Mouse (Mus musculus) cerebellum, adult 18-20 months (tissue): ENCODE data around the gene Lmntd1.

Experiments used
- DNase-seq, 2 experiments: peaks; one replicate each; pipeline ENCODE4 v3.0.0; 2021

Lmntd1 gene

DNA sequence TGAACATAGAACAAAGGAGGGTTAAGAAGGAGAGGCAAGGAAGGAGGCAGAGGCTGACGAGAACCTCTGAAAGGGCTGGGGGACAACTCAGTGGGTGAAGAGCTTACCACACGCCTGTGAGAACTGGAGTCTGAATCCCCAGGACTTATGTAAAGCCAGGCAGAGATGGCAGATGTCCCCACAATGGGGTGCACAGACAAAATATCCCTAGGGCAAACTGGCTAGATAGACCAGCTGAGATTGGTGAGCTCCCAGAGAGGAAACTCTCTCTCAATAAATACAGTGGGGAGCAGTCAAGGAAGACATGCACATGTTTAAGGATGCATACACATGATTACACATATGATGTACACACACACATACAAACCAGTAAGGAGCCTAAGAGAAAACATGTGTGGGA, 10.0 kb downstream of the Lmntd1 start:
- DNase-seq, result peak in 1 of 2 experiments; percentile 26

DNA sequence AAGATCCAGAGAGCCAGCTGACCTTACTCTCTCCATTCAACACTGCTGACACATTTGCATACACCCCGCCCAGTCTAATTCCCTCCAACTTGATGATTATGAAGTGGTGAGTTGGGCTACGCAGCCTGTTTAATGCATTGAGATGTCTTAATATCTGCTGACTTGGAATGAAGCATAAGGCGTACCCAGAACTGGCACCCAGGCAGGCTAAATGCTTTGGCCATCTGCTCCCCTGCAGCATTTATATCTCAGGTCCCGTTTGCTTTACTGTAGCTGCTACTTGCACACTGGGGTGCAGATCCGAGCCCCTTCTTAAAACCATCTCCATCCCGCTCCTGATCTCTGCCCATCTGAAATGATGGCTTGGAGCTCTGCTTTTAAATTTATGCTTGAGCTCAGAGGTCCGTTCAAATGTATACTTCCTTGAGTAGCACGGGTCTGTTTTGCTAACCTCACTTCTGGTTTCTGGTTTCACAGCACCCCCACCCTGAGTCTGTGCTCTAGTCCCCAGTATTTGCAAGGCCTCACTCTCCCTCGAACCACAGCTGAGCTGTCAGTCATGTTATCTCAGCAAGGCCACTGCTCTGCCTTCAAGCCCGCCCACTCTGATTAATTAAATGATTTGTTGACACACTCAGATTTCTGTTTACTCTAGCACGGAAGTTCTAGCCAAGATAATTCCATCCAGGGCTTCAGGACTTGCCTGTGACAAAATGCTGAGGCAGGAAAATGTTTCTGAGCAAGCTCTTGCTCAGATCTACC, 15.1 kb downstream of the Lmntd1 start:
- DNase-seq, result peak; percentile 63 to 69

GRCm38 (mm10) chr6:145595905-145596304, 18.2 kb downstream of the Lmntd1 start:
- DNase-seq, result no peak

- DNase-seq, result no peak
These were observed 20.1 kb downstream of the Lmntd1 start for GRCm38 (mm10) chr6:145593991-145594390.

DNA sequence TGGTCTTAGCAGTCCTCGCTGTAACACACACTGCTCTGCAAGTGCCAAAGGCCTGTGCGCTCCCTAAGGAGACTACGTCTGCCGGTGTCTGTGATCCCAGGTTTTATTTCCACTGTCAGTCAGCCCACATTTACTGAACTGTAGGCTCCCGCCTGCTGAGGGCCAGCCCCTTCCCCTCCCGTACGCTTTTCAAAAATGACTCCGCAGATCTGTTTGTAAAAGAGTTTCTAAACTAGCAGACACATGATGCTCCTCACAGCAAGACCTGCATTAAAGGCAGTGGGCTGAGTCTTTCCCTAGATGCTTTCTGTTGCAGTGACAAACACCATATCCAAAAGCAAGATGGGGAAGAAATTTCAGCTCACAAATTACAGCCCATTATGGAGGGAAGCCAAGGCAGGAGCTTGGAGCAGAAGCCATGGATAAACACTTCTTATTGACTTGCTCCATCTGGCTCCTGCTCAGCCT, 21.6 kb downstream of the Lmntd1 start:
- no peak for DNase-seq

- DNase-seq, result no peak
These were observed 22.1 kb downstream of the Lmntd1 start for GRCm38 (mm10) chr6:145592036-145592435.

- no peak for DNase-seq
These were observed 22.5 kb downstream of the Lmntd1 start for GRCm38 (mm10) chr6:145591578-145591977.

GRCm38 (mm10) chr6:145590501-145591293, 23.4 kb downstream of the Lmntd1 start:
- DNase-seq, result no peak

GRCm38 (mm10) chr6:145585052-145585973, 28.8 kb downstream of the Lmntd1 start:
- DNase-seq, result no peak

DNA sequence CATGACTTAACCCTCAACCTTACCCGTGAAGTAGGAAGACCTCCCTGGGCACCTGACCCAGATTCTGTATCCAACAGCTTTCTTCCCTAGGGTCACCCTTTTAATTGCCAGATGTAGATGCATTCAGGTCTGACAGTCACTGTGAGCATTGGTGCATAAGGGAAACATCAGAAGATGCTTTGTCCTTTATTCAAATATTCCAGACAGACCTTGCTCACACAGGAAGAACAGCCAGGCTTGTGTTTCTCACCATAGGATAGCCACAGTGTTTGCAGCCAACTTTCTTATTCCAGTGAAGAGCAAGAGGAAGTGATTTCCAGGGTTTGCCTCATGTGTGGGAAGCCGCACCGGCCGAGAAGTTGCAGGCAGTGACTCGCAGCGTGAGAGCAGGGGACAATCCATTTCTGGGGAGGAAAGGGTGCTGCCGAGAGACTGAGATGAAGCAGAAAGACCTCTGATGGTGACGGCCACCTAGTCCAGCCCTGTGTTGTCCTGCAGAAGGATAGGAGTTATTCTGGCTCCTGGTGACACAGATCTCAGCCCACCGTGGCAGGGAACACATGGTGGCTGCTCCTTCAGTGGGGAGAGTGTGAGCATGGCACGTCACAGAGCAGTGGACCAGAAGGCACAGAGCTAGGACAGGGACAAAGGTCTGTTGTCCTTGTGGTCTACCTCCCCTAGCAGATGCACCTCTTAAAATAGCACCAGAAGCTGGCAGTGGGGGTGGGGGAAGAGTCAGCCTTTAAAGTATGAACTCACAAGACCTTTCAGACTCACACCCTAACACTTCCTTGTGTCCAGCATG, 32.6 kb downstream of the Lmntd1 start:
- DNase-seq, result no peak

GRCm38 (mm10) chr6:145579761-145580160, 34.4 kb downstream of the Lmntd1 start:
- DNase-seq, result no peak

GRCm38 (mm10) chr6:145578457-145579185, 35.5 kb downstream of the Lmntd1 start:
- DNase-seq, result no peak

DNA sequence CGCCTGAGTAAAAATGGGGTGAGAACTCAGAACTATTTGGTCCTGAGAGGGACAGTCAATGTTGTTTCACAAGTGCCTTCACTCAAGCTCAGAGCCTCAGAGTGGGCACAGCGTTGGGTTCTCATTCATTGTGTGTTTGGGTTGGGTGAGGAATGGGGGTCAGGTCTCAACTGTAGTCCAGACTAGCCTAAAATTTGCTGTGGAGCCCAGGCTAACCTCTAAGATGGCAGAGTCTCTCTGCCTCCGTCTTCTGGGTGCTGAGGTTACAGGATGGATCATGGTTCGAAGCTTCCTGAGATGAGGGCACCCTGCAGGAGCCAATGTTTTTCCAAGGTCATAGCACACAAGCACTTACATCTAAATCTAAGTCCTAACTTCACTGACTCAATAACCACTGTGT, 37.4 kb downstream of the Lmntd1 start:
- no peak for DNase-seq

GRCm38 (mm10) chr6:145573250-145574013, 40.7 kb downstream of the Lmntd1 start:
- DNase-seq, result peak; percentile 80 to 82

GRCm38 (mm10) chr6:145568701-145569100, 45.4 kb downstream of the Lmntd1 start:
- no peak for DNase-seq

GRCm38 (mm10) chr6:145567832-145568231, 46.3 kb downstream of the Lmntd1 start:
- DNase-seq, result peak in 1 of 2 experiments; percentile 45

GRCm38 (mm10) chr6:145567296-145567695, 46.8 kb downstream of the Lmntd1 start:
- peak in 1 of 2 experiments; percentile 18 for DNase-seq

DNA sequence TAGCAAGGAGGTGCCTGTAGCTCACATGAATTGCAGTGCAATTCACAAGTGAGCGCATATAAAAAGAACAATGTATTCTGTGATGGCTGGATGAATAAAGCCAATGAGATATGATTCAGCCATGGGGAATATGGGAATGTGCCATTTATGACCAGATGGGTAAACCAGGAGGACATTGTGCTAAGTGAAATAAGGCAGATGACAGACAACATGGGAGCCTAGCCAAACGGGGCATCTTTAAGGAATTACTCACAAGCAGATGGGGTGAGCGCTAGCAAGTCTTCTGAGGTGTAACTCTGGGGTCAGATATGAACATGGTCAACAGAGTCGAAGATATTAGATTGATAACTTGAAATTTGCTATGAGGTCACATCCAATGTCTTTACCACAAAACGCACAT, 48.5 kb downstream of the Lmntd1 start:
- no peak for DNase-seq

GRCm38 (mm10) chr6:145564671-145565070, 49.4 kb downstream of the Lmntd1 start:
- no peak for DNase-seq
